Mouse (Mus musculus) testis, adult 2 months (tissue): ENCODE measurements around the gene Rictor.

Experiments used
- CTCF ChIP-seq: fragments of 200-500 bp; IDR thresholded peaks from 2 replicates; pipeline ENCODE4 v1.5.1; 2012; ENCODE audit warnings: low read depth, mild to moderate bottlenecking, inconsistent platforms, low read length, moderate library complexity; ENCODE audit not compliant: control insufficient read depth, insufficient read depth, insufficient replicate concordance
- POLR2A ChIP-seq: fragments of 200-500 bp; IDR thresholded peaks from 2 replicates; pipeline ENCODE4 v1.6.1; 2012; ENCODE audit warnings: low read depth, mild to moderate bottlenecking, inconsistent platforms, low read length, moderate library complexity; ENCODE audit not compliant: control insufficient read depth

- TF ChIP-seq CTCF (no peak), POLR2A (no peak)
Measured at GRCm38 (mm10) chr15:6786212-6786611, 78.0 kb downstream of the Rictor start.
